9 mouse cellular contexts compared by ENCODE assay signal in the genomic region with DNA sequence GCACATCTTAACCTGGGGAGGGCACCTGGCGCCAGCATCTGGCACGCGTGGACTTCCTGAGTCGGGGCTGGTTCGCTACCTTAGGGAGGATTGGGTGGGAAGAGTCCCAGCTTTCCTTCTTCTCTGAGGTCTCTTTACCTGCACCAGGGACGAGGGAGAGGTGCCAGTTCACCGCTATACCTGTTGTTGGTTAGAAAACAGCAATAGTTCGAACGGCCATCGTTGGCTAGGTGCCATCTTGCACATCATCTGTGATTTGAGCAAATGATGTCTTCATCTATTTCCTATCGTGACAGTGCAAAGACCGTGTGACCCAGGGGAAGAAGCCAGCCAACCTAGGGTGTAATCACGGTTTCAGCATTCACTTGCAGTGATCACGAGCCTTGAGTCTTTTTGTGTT. TPM values are rescaled to one million over a fixed set of nuclear protein-coding genes. Genes with fewer than 3 reads are reported as not detected.
DNase-seq lines count a peak whose midpoint lies in the region; ATAC-seq and TF ChIP-seq lines count a peak whose summit lies in the region.
"Had no signal": no experiment of that assay in that cellular context is flagged by ENCODE, and none has a peak within 500 bp of the region (broad histone marks: within the 10 kb centered on the region; RNA-seq: fewer than 3 reads in every experiment).

No protein-coding gene starts in this region.

- H3K27me3 ChIP-seq in forebrain, embryonic 15.5 days: peaks cover 21% of the 10 kb centered on the region
- peaks cover 22% of the 10 kb centered on the region; the same call in 1 of the 2 replicates for H3K27me3 ChIP-seq in limb, embryonic 14.5 days (ENCODE audit: control insufficient read depth, insufficient read depth, low read length)
- no peaks in the 10 kb centered on the region for H3K27me3 ChIP-seq in splenic B cell, adult 2 months (ENCODE audit: control insufficient read depth, insufficient read depth, low read length, poor library complexity, severe bottlenecking)

- no peaks in the 10 kb centered on the region for H3K36me3 ChIP-seq in forebrain, embryonic 15.5 days
- peaks cover 16% of the 10 kb centered on the region for H3K36me3 ChIP-seq in limb, embryonic 14.5 days (ENCODE audit: control insufficient read depth, insufficient read depth, low read length)
- H3K36me3 ChIP-seq in splenic B cell, adult 2 months (ENCODE audit: control insufficient read depth, insufficient read depth, low read length, poor library complexity, severe bottlenecking): no peaks in the 10 kb centered on the region

- peak overlapping the region; percentile 61 for H3K4me2 ChIP-seq in forebrain, embryonic 15.5 days (replicated peaks)
- peak overlapping the region; percentile 67 for H3K4me2 ChIP-seq in limb, embryonic 14.5 days (replicated peaks; ENCODE audit: low read depth, low read length, severe bottlenecking)

- TF ChIP-seq POLR2A in limb, embryonic 14.5 days (IDR thresholded peaks at IDR 0.05; ENCODE audit: borderline replicate concordance, extremely low read depth, insufficient read depth, insufficient read length): no peak

- H3K4me3 ChIP-seq in forebrain, embryonic 15.5 days: peak overlapping the region; percentile 41; the same call in 1 of the 2 replicates
- H3K4me3 ChIP-seq in limb, embryonic 14.5 days (replicated peaks; ENCODE audit: low read length): peak overlapping the region; percentile 52
- H3K4me3 ChIP-seq: erythroblast, embryonic 14.5 days had no signal

- DNase-seq in left cerebral cortex, postnatal 4 days: peak; percentile 27
- DNase-seq in left cerebral cortex, adult 8-10 months (ENCODE audit: low spot score in 2 of 2): no peak
- no peak for DNase-seq in limb, embryonic 14.5 days (ENCODE audit: low spot score)
- DNase-seq in splenic B cell, adult 2 months (ENCODE audit: low read depth, low spot score): peak; percentile 37
- DNase-seq in layer of hippocampus, postnatal 10 days (ENCODE audit: low spot score in 2 of 2): no peak
- DNase-seq in layer of hippocampus, adult 8-10 months (ENCODE audit: low spot score in 2 of 2): no peak
- DNase-seq in adrenal gland, postnatal 10 days: no peak

- H3K9ac ChIP-seq in forebrain, embryonic 15.5 days (replicated peaks): no peak overlapping the region
- peak overlapping the region; percentile 78 for H3K9ac ChIP-seq in limb, embryonic 14.5 days (ENCODE audit: low read depth, low read length, severe bottlenecking)

- intact Hi-C loops in left cerebral cortex, postnatal 4 days (cut with DNase I): no loop called here

- peaks cover 20% of the 10 kb centered on the region for H3K4me1 ChIP-seq in forebrain, embryonic 15.5 days
- H3K4me1 ChIP-seq in limb, embryonic 14.5 days (ENCODE audit: control insufficient read depth, insufficient read depth, low read length): peaks cover 11% of the 10 kb centered on the region; the same call in 1 of the 2 replicates

- no peak overlapping the region for H3K27ac ChIP-seq in forebrain, embryonic 15.5 days (replicated peaks)
- peak overlapping the region; percentile 86 for H3K27ac ChIP-seq in limb, embryonic 14.5 days (replicated peaks; ENCODE audit: low read depth, low read length)

- H3K9me3 ChIP-seq in forebrain, embryonic 15.5 days: no peaks in the 10 kb centered on the region
- no peaks in the 10 kb centered on the region for H3K9me3 ChIP-seq in limb, embryonic 14.5 days (ENCODE audit: control insufficient read depth, low read length)

- 59% methylated on average over 14 of the region's 14 CpGs for WGBS in forebrain, embryonic 15.5 days
- WGBS in limb, embryonic 14.5 days: 53% methylated on average over 14 of the region's 14 CpGs

- no peak for ATAC-seq in forebrain, embryonic 15.5 days (replicated peaks)
- no peak for ATAC-seq in limb, embryonic 14.5 days (ENCODE audit: low FRiP score, low read depth)

RNA-seq across cellular contexts. Expression of a gene that starts 1.1 kb away (rescaled TPM):
- 10 to 100 TPM; 11.0 to 12.1 TPM for total RNA-seq in left cerebral cortex, postnatal 4 days (2021)
- 1 to 10 TPM; 6.2 to 9.6 (median 6.4) TPM for total RNA-seq in left cerebral cortex, adult 8-10 months (2022)
- 3.2 and 5.9 TPM in 2 replicates for polyA plus RNA-seq in forebrain, embryonic 15.5 days (2015; fragmentation: Nextera tagmentation; extraction: Ambion mirVana)
- 248 and 256 TPM in 2 replicates for polyA plus RNA-seq in limb, embryonic 14.5 days (2012; rRNA removed)
- 83.8 and 87.5 TPM in 2 replicates for polyA plus RNA-seq in limb, embryonic 14.5 days (2014; fragmentation: Nextera tagmentation; extraction: Ambion mirVana)
- total RNA-seq in layer of hippocampus, postnatal 10 days (2021): 10 to 100 TPM in 1 of 2 experiments, 1 to 10 TPM in 1; 8.7 to 11.4 TPM
- total RNA-seq in layer of hippocampus, adult 8-10 months (2022): 1 to 10 TPM; 4.1 to 5.7 (median 5.0) TPM
- total RNA-seq in adrenal gland, postnatal 10 days (2021): 1 to 10 TPM; 1.3 to 2.3 TPM

RNA-seq across cellular contexts. Expression of a gene that starts 23.3 kb away (rescaled TPM):
- 100 to 1,000 TPM; 124 to 128 TPM for total RNA-seq in left cerebral cortex, postnatal 4 days (2021)
- total RNA-seq in left cerebral cortex, adult 8-10 months (2022): 100 to 1,000 TPM; 179 to 188 (median 183) TPM
- 37.2 and 40.1 TPM in 2 replicates for polyA plus RNA-seq in forebrain, embryonic 15.5 days (2015; fragmentation: Nextera tagmentation; extraction: Ambion mirVana)
- 19.8 and 21.7 TPM in 2 replicates for polyA plus RNA-seq in limb, embryonic 14.5 days (2012; rRNA removed)
- polyA plus RNA-seq in limb, embryonic 14.5 days (2014; fragmentation: Nextera tagmentation; extraction: Ambion mirVana): 17.3 and 19.7 TPM in 2 replicates
- total RNA-seq in layer of hippocampus, postnatal 10 days (2021): 100 to 1,000 TPM; 123 to 131 TPM
- total RNA-seq in layer of hippocampus, adult 8-10 months (2022): 100 to 1,000 TPM; 151 to 166 (median 157) TPM
- total RNA-seq in adrenal gland, postnatal 10 days (2021): 10 to 100 TPM; 34.1 to 34.4 TPM

RNA-seq across cellular contexts. Expression of a gene that starts 57.7 kb away (rescaled TPM):
- 10 to 100 TPM; 19.5 TPM for total RNA-seq in left cerebral cortex, postnatal 4 days (2021)
- 10 to 100 TPM; 23.0 to 26.1 (median 24.9) TPM for total RNA-seq in left cerebral cortex, adult 8-10 months (2022)
- 25.4 and 26.6 TPM in 2 replicates for polyA plus RNA-seq in forebrain, embryonic 15.5 days (2015; fragmentation: Nextera tagmentation; extraction: Ambion mirVana)
- polyA plus RNA-seq in limb, embryonic 14.5 days (2012; rRNA removed): 19.0 TPM in 2 replicates
- 19.0 and 22.6 TPM in 2 replicates for polyA plus RNA-seq in limb, embryonic 14.5 days (2014; fragmentation: Nextera tagmentation; extraction: Ambion mirVana)
- total RNA-seq in layer of hippocampus, postnatal 10 days (2021): 10 to 100 TPM; 23.3 to 24.4 TPM
- total RNA-seq in layer of hippocampus, adult 8-10 months (2022): 10 to 100 TPM; 23.9 to 28.4 (median 26.8) TPM
- total RNA-seq in adrenal gland, postnatal 10 days (2021): 10 to 100 TPM; 30.8 to 31.1 TPM

Comparison
In these comparisons a context has a peak if more than half of its experiments do, and no peak if none do; other contexts are left out.
1. DNase-seq: peak in left cerebral cortex, postnatal 4 days (single experiment) and splenic B cell, adult 2 months (single experiment); none in left cerebral cortex, adult 8-10 months (0 of 2), limb, embryonic 14.5 days (single experiment), layer of hippocampus, postnatal 10 days (0 of 2), layer of hippocampus, adult 8-10 months (0 of 2) and adrenal gland, postnatal 10 days (single experiment).